Mouse (Mus musculus) monocyte, adult 59 days (primary cell): ENCODE data around the gene Med25. TPM values are rescaled to one million over a fixed set of nuclear protein-coding genes. Genes with fewer than 3 reads are reported as not detected.

Source experiments
- total RNA-seq, 2 experiments: library from RNA; stranded (reverse); gene quantifications; one replicate each; pipeline ENCODE4 v1.2.4; 2023

The Med25 gene
- total RNA-seq, result 10 to 100 TPM; 51.0 to 54.3 TPM

DNA sequence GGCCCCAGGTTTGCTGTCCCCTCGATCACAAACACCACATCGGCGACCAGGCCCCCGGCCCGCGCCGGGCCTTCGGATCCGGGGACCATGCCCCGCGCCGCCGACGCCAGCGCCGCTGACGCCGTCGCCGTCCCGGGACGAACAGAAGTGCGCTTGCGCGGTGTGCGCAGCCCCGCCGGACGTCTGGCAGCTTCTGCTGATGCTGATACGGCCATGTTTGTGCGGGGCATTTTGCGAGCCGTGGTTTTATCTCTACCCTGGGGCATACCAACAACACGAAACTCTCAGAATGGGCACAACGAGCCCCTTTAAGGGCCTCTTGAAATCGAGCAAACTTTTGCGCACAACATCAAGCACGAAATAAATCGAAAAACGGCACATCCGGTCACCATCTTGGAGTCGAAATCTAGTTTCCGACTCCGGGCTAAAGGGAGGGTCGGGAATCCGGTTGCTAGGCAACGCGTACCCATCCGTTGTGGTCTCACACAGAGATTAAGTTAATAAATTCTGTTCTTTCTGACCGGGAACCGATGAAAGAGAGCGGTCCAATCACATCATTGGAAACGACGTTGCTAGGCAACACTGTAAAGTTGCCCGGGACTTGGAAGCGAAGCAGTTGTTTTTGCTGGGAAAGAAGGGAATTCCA lies at the start of gene Med25:
Med25 (minus strand) TSS at position 437 of the 646 bp plus-strand sequence.

DNA sequence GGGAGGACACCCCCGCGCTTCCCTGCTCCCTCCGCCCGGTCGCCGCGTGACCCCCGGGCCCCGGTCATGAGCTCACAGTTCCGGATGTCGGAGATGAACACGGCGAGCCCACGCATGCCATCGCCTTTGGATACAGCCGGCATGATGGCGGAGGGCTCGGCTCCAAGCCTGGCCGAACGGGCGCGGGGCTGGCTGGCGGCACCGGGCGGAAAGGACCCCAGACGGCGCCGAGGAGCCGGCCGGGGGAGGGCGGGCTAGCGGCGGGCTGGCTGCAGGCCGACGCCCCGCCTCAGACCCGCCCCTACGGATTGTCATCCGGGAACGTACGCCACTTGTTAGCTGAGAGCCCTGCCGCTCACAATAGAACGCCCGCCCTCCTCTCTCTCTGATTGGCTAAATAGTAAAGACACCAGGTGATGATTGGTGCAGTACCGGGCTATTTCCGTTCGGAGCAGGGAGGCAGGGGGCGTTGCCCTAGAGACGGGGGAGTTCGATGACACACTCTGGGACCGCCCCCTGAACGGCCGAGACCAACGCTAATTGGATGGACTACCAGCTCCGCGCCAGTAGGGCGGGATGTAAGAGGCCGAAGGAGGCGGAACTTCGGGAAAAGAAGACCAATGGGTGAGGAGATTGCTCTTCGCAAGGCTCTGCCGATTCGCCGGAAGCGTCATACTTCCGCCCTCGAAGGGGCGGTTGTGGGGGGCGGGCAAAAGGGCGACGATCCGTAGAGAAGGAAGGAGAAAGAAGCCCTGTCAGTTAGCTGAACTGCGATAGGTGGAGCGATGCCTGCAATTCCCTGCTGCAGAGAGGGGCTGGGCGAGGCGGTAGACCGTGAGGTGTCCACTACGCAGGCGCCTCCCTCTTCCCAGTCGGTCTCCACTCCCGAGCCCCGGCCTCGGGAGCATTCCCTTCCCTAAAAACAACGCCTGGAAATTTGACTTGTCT lies 37.0 kb upstream of the Med25 start, which contains the start of gene Ap2a1:
Ap2a1 (minus strand) TSS at position 293 of the 948 bp plus-strand sequence.

DNA sequence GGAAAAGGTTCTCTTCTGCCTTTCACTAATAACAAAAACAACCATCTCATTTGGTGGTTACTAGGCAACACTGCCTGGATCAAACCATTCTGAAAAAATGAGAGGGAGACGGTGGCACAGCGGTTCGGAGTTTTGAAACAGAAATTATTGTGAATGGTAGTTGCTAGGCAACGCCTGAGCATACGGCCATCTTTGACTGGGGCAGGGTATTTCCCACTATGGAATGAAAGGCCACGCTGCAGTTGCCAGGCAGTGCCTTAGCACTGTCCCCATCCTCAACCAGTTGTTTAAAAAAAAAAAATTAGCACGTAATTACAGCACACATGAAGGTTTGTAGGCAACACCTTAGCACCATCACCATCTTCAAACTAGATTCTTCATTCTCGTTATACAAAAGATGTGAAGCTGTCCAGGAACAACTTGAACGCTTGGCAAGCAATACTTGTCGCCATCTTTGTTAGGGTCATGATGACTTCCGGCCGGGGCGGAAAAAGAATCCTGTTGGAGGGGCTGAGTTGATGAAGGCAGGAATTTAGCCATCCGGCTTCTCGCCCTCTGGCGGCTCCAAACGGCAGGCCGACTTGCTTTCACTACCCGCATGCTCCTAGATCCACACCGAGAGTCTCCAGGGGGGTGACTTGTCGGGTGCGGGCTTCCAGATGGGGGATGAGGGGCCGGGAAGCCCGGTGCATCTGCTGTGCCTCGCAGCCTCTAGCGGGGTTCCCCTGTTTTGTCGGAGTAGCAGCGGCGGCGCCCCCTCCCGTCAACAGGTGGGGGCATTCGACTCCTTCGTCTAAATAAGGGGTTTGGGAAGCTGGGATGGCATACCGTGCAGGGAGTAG lies 3.3 kb upstream of the Med25 start, which contains the start of gene Fuz:
Fuz (plus strand) TSS at position 487 of the 842 bp plus-strand sequence.

DNA sequence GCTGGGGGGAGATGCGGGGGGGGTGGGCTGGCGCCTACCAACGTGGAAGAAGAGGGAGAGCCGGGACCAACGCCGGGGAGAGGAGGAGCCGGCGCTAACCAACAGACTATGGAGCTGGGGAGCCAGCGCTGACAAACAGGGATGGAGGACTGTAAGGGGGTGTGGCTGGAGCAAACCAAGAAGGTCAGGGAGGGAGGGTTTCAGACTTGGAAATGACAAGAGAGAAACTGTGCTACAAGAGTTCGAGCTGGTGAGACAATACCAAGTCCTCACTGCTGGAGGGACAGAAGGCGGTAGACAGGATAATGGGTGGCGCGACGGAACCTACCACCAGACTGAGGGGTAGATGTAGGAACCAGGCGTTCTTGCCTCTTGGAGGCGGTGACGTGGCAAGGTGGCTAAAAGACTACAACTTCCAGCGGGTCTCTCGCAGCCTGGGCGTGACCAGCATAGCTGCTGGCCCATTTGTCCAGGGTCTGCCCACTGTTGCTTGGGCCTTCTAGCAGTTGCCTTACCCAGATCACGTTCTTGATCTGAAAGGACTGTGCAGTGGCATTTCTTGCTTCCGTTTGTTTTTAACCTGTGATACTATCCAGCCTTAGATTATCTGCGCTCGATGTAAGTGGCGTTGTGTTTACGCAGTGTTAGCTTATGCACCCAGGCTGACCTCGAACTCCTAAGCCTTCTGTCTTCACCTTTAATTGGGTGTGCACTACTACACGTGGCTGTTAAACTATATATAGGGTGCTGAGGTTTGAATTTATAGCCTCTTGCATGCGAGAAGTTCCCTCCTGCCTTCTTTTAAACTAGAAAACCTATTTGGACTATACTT lies 22.6 kb downstream of the Med25 start, which contains the start of gene Ptov1:
Ptov1 (minus strand) TSS at position 92 of the 832 bp plus-strand sequence.

DNA sequence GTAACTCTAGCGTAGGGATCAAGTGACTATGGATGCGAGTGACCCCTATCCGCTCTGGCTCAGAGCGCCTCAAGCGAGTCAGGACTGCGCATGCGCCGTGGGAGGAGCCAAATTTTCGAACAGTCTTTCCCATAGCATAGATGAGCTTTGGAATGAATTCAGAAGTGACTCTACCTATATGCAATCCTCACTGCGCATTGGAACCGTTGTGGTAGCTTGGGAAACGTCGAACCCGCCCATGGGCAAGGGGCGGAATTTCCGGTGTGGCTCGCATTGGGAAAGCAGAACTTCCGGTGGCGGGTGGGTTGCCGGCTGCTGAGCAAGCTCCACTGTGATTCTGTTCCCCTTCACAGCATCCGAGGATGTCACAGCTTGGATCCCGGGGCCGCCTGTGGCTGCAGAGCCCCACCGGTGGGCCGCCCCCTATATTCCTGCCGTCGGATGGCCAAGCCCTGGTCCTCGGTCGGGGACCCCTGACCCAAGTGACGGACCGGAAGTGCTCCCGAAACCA lies 35.4 kb downstream of the Med25 start, which contains the start of gene Pnkp:
Pnkp (plus strand) TSS at position 98 of the 511 bp plus-strand sequence.

DNA sequence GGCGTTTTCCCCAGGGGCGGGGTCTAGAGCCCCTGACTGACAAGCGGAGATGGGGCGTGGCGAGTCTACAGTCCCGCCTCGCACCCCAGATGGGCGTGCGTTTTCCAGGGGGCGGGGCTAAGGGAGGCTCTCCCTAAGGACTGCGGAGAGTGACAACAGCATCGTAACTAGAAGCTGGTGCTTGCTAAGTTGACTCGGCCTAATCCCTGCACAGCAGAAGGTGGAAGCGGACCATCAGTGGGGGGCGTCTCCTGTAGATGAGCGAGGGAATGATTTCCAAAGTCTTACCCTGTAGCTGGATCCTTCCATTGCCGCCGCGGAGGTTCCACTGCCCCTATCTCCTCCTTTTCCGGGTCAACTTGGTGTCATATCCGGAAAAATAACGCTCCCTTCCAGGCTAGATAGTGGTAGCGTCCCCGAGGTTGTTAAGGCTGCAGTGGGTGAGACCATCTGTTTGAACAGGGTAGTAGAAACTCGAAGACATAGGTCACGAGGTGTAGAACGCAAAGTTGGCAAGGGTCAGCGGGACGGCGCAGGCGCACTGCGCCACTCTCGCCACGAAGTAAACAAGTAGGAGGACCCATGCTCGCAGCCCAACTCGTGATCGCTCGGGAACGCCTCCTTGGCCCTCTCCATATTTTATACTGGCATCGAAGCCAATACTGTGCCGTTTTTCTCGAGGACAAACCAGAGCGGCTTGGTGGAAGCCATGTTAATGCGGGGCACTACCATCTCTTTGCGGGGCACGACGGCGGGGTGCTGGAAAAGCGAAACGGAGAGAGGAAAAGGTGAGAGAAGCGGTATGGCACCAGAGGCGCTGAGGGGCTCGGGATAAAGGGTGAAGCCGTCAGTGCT lies 43.7 kb downstream of the Med25 start, which contains the start of the genes Akt1s1 and Tbc1d17:
Akt1s1 (plus strand) TSS at position 431 of the 855 bp plus-strand sequence.
Tbc1d17 (minus strand) TSS at position 519 of the 855 bp plus-strand sequence.

Other genes starting within 250 kb of the Med25 start
- gene Myh14, start 221.9 kb downstream of the Med25 start, total RNA-seq, result 1 to 10 TPM in 1 of 2 experiments, under 1 TPM in 1; 0.15 to 1.3 TPM
- gene Izumo2, start 184.0 kb downstream of the Med25 start, total RNA-seq, result not detected
- gene Vrk3, start 144.3 kb downstream of the Med25 start, total RNA-seq, result 10 to 100 TPM; 57.7 to 61.2 TPM
- 1 to 10 TPM in 1 of 2 experiments, under 1 TPM in 1; 0.33 to 1.1 TPM for gene Zfp473, start 141.7 kb downstream of the Med25 start, total RNA-seq
- gene Nup62, start 76.6 kb downstream of the Med25 start, total RNA-seq, result 10 to 100 TPM; 26.2 to 31.2 TPM
- gene Il4i1, start 76.3 kb downstream of the Med25 start, total RNA-seq, result 10 to 100 TPM; 12.7 to 14.3 TPM
- 1 to 10 TPM; 4.7 to 6.0 TPM for gene Atf5, start 76.1 kb downstream of the Med25 start, total RNA-seq
- gene Akt1s1, start 43.7 kb downstream of the Med25 start, total RNA-seq, result 10 to 100 TPM; 28.4 to 31.3 TPM
- gene Tbc1d17, start 43.6 kb downstream of the Med25 start, total RNA-seq, result 10 to 100 TPM; 78.0 to 79.4 TPM
- gene Pnkp, start 35.6 kb downstream of the Med25 start, total RNA-seq, result 10 to 100 TPM; 83.9 to 88.5 TPM
- gene Ptov1, start 22.9 kb downstream of the Med25 start, total RNA-seq, result 10 to 100 TPM; 59.0 to 65.1 TPM
- 10 to 100 TPM in 1 of 2 experiments, 1 to 10 TPM in 1; 8.5 to 13.7 TPM for gene Fuz, start 3.4 kb upstream of the Med25 start, total RNA-seq
- gene Ap2a1, start 36.8 kb upstream of the Med25 start, total RNA-seq, result 10 to 100 TPM; 65.0 to 66.5 TPM
- not detected for gene Tsks, start 50.5 kb upstream of the Med25 start, total RNA-seq
- 1 to 10 TPM in 1 of 2 experiments, under 1 TPM in 1; 0.63 to 2.0 TPM for gene Cpt1c, start 82.1 kb upstream of the Med25 start, total RNA-seq
- gene Prmt1, start 93.9 kb upstream of the Med25 start, total RNA-seq, result 10 to 100 TPM; 73.2 to 92.6 TPM
- 100 to 1,000 TPM in 1 of 2 experiments, 10 to 100 TPM in 1; 99.4 to 105 TPM for gene Irf3, start 104.9 kb upstream of the Med25 start, total RNA-seq
- gene Bcl2l12, start 106.0 kb upstream of the Med25 start, total RNA-seq, result 10 to 100 TPM; 12.7 to 21.1 TPM
- gene Scaf1, start 123.7 kb upstream of the Med25 start, total RNA-seq, result 10 to 100 TPM; 79.7 to 88.3 TPM
- gene Rras, start 125.2 kb upstream of the Med25 start, total RNA-seq, result 100 to 1,000 TPM; 157 to 168 TPM
- gene Prr12, start 160.2 kb upstream of the Med25 start, total RNA-seq, result 10 to 100 TPM; 36.6 to 38.5 TPM
- 10 to 100 TPM; 43.8 to 49.1 TPM for gene Nosip, start 169.7 kb upstream of the Med25 start, total RNA-seq
- 10 to 100 TPM; 14.4 to 16.2 TPM for gene Prrg2, start 170.0 kb upstream of the Med25 start, total RNA-seq
- 1 to 10 TPM; 3.8 to 4.9 TPM for gene Rcn3, start 199.5 kb upstream of the Med25 start, total RNA-seq
- gene Fcgrt, start 211.1 kb upstream of the Med25 start, total RNA-seq, result 100 to 1,000 TPM; 134 to 157 TPM
- gene Rps11, start 231.7 kb upstream of the Med25 start, total RNA-seq, result 1,000 to 10,000 TPM; 2,292 to 2,480 TPM
- 1,000 to 10,000 TPM; 1,720 to 2,206 TPM for gene Rpl13a, start 236.0 kb upstream of the Med25 start, total RNA-seq
- gene Gm45713, start 243.5 kb upstream of the Med25 start, total RNA-seq, result not detected
- 10 to 100 TPM; 38.8 to 44.7 TPM for gene Flt3l, start 243.7 kb upstream of the Med25 start, total RNA-seq